Mouse (Mus musculus) megakaryocyte-erythroid progenitor cell, adult 5-6 weeks (primary cell): ENCODE data around the gene Atp6ap1. TPM values are rescaled to one million over a fixed set of nuclear protein-coding genes. Genes with fewer than 3 reads are reported as not detected.

Experiments
- ATAC-seq: replicated peaks from 2 replicates; pipeline ENCODE4 v1.8.0; 2016; ENCODE audit warnings: mild to moderate bottlenecking, inconsistent platforms; ENCODE audit not compliant: severe bottlenecking, poor library complexity, low FRiP score, low TSS enrichment
- total RNA-seq, 2 experiments: library from RNA; stranded (forward) in 1 of 2; stranded (reverse) in 1 of 2; fragments of 200-1000, 215-1000 nt in 1 of 2; fragments of >200 nt in 1 of 2; fragmentation: Nextera tagmentation in 1 of 2; gene quantifications; 2 replicates each; pipeline ENCODE4 v1.2.3; 2014 to 2017

Atp6ap1 gene
- total RNA-seq (2014; fragmentation: Nextera tagmentation) (91.6 and 95.2 TPM in 2 replicates), total RNA-seq (2017) (72.2 and 111 TPM in 2 replicates)

DNA sequence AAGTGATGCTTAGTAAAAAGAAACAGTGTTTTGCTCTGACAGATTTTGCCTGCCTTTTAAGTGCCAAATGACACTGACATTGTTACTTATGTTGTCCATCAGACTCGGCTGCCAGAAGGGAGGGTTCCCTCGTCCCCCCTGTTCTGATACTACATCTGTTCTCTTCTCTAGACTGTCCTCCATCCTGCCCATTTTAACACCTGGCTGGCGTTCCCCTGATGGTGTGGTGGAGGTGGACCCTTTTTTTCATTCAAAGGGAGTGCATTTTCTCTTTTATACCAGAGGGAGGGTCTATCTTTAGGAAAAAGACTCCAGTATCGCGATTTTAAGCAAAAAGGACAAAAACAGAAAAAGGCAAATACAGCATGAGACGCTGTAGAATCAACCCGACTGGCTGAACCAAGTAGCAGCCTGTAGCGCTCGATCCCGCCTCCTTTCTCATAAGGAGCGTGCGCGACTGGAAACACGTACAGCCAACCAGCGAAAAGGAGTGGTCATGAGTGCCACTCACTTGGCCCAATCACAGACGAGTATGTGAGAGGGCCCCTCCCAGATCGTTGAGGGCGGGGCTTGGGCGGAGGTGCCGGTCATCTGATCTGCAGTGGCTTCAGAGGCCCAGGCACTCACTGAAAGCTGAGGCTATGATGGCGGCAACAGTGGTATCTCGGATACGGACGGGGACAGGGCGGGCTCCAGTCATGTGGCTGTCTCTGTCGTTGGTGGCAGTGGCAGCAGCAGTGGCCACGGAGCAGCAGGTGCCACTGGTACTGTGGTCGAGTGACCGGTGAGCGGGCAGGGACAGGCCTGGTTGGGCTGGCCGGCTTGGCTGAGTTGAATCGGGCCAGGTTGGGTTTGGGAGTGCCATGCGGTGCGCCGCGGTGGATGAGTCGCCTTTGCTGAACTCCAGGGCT is at the start of gene Atp6ap1:
Gene Atp6ap1 (plus strand): TSS at position 560 of the 911 bp plus-strand sequence.
- ATAC-seq, result peak; percentile 99

DNA sequence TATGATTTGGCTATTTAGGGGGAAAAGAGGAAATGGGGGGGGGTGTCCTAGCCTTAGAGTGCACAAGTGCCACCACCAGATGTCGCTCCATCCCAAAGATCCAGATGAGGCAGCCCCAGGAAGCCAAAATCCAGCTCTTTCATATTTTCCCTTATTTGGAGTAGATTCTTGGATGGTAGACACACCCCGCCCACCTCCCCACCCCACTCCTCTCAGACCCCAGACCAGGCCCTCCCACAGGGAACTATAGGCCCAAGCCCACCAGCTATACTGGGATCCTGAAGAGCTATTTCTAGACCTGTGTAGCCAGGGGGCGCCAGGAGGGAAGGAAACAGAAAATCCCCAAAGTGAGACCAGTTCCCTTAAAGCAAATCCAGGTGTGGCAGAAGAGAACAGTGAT is 48.2 kb upstream of the Atp6ap1 start:
- ATAC-seq, result no peak

DNA sequence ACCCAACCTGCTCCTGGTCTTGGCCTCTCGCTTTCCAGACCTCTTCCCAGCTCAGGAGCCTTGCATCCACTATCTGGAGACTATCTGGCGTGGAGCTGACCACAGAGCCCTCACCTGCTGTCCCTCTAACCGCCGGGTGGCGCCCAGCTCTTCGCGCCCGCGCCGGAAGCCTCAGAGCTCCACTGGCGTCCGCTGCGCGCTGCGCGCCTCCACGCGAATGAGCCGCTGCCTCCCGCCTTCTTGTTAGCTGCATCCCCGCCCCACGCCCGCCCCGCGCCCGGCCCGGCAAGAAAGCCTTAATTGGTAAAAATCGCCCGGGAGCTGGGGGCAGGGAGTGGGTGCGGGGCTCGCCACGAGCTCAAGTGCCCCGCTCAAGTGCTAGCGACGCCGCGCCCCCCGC is 47.3 kb upstream of the Atp6ap1 start, which contains the start of gene Flna:
Gene Flna (minus strand): TSS at position 206 of the 400 bp plus-strand sequence.
- ATAC-seq, result no peak

DNA sequence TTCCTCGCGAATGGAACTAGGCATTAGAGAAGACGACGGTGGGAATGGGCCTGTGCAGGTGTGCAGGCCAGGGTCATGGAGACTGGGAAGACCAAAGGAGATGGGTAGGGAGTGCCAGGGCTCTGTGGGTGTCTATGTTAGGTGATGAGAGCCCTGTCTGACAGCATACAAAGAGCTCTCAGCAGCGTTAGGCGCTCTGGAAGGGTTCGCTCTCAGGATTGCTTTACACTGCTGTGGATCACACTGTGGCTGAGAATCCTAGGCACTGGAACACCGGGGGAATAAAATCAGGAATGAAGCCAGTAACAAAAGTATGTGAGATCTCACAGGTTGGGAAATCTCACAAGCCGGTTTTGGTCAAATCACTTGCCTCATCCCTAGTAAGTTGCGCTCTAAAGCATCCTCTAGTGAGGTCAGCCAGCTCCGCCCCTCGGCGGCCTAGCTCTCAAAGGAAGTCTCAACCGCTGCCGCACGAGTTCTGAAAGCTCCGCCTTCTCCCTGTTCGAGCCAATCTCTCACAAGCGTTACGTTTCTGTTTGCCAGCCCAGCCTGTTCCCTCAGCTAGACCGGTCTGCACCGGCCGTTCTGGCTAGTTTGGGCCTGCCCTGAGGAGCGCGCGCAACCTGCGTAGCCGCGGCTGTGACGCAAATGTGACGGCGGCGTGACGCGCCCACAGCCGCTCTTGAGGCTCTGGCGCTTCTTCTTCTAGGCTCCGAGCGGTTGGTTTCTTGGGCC is 42.6 kb upstream of the Atp6ap1 start, which contains the start of gene Emd:
Gene Emd (plus strand): TSS at position 535 of the 735 bp plus-strand sequence.
- peak; percentile 97 for ATAC-seq

DNA sequence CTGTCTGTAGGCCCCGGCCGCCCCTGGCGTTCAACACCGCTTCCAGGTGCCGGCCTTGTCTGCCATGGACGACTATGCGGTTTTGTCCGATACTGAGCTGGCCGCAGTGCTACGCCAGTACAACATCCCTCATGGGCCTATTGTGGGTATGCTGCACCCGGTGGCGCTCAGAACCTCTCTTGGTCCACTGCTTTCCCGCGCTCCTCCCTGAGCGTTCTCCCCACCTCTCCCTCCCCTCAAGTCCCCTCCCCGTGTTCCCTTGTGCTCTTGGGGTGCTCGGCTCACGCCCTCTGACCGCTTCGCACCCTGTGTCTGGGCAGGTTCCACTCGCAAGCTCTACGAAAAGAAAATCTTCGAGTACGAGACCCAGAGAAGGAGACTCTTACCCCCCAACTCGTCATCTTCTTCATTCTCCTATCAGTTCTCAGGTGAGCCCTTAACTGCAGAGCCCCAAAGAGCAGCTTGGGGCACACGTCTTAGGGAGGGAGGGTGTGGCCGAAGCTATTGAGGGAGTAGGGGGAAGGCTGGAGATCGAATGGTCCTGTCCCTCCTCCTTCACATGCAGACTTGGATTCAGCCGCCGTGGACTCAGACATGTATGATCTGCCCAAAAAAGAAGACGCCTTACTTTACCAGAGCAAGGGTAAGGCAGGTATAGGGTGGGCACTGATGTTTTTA is 41.9 kb upstream of the Atp6ap1 start:
- peak; percentile 56; the same call in 1 of the 2 replicates for ATAC-seq

DNA sequence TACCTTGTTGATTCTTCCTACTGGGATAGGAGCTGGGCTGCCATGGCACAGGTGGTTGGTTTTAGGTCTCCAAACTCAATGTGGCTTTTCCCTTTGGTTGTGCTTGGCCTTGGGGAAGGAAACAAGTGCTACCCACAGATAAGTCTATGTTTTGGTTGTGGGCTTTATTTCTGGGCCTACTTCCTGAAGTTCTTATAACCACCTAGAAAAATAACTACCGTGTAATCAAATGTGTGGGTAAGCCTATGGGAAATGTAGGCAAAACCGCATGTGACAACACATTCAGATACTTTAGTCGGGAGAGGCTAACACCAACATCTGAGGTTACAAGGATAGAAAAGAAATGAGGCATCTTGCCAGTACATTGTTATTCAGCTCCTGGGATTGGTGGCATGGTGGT is 39.2 kb upstream of the Atp6ap1 start:
- no peak for ATAC-seq

DNA sequence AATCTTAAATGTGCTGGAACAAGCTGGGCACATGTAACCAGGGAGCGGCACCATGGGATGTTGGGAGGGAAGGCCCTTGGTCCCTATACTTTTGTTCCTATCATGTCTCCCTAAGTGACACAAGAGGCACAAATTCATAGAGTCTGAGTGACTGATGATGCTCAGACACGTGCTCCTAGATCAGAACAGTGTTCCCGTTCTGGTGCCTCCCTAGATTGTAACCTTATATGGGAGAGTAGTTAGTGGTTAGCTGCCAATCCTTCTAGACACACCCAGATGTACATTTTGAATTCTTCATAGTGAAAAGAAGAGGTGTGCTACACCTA is 27.2 kb upstream of the Atp6ap1 start:
- peak; percentile 31; the same call in 1 of the 2 replicates for ATAC-seq

DNA sequence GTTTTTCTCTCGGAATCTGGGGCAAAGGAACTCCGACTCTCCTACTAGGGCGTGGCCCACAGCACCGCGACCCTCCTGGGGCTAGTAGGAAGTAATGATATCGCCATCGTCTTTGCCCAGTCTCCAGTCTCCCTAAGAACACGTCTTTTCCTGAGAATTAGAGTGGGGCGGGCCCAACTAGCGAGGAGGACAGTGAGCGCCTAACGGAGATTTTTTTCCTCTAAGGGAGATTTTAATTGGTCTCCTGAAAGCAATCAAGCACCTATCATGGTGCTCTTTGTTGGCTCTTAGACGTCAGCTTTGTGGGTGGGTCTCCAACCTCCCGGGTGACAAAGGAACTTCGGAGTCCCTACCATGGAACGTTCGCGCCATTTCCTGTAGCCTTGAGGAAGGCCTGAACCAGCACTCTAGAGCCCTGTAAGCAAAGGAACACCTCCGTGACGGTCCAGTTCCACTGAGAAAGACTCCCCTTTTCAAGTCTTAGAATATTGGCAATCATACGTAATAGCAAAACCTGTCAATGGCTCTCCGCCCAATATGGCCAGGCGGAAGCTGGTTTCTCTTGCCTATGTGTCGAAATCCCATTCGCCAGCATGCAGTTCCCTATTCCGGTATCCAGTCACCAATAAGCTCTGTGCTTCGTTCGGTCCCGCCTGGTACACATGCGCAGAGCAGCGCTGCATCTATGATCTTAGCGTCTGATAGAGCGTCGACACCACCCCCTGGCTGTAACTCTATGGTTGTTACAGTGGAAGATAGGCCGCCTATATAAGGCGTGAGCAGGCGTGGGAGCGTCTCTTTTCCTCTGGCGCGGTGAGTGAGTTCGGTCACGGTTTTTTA is 26.6 kb upstream of the Atp6ap1 start, which contains the start of gene Rpl10:
Gene Rpl10 (plus strand): TSS at position 751 of the 840 bp plus-strand sequence.
- ATAC-seq, result peak; percentile 84

DNA sequence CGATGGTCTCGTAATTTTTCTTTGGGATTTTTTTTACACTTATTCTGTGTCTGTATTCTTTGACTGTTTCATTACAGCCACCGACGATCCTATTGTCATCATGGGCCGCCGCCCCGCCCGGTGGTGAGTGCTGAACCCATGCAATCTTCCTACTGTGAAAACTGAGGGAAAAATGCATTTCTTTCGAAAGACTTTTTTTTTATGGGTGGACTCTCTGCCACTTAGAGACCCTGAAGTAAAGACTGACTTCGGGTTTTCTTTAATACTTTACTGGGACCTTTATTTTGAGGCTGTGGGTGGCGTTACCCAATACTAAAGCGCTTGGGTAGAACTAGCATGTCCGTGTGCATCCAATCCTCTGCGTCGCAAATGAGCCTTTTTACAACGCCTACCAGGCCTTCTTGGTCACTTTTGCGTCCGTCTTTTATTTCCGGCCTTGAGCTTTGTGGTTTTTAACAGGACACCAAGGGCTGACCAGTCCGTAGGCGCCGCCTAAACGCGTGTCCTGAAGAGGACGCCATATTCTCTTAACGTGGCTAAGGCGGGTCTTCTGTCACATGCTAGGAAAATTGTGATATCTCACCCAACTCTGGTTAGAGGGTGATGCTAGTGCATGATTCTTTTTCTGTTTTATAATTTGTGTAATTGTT is 25.9 kb upstream of the Atp6ap1 start:
- ATAC-seq, result no peak; the same call in 1 of the 2 replicates

DNA sequence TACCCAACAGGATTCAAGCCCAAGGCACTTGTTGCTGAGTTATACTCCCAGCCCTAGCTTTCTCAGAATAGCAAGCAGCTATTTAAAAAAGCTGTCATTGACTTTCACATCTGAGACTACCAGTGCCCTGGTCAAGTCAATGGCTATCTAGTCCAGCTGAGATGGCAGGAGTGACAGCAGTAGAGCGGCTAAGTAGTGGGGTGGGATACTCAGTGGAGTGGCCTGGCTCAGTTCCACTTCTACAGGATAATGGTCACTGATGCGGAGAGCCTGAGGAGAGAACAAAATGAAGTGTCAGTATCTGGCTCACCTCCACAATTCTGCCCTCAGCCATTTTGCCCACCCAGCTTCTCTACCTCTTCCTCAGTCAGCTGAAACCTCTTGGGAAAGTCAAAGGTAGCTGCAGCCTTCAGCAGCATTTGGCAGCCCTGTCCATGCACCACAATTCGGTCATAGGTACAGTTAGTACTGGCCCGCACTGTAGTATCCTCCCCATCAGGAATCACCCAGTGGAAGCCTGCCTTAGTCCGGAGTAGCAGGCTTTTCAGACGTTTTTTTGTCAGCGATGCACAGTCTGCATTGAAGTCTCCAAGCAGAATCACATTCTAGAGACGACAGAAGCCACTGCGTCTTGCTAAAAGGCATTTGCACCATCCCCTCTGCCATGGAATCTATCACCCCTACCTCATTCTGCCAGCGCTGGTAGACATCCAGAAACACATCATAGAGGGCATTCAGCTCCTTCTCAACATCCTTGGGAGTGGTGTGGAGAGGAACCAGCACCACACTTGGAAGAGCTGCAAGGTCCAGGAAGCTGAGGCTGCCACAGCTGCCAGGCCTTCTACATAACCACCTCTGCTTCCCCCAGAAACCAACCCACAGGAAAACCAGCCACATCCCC is 23.2 kb upstream of the Atp6ap1 start:
- no peak for ATAC-seq

DNA sequence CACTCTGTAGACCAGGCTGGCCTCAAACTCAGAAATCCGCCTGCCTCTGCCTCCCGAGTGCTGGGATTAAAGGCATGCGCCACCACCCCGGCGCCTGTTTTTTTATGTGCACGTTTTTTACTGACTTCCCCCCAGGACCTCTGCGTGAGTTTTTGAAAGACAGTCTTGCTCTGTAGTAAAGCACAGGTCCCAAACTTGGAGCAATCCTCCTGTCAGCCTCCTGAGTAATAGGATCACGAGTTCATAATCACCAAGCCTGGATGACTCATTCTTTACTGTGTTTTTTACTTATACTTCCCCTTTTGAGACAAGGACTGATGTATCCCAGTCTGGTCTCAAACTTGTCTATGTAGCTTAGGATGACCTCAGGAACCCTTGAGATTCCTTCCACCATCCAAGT is 19.0 kb upstream of the Atp6ap1 start:
- no peak for ATAC-seq

DNA sequence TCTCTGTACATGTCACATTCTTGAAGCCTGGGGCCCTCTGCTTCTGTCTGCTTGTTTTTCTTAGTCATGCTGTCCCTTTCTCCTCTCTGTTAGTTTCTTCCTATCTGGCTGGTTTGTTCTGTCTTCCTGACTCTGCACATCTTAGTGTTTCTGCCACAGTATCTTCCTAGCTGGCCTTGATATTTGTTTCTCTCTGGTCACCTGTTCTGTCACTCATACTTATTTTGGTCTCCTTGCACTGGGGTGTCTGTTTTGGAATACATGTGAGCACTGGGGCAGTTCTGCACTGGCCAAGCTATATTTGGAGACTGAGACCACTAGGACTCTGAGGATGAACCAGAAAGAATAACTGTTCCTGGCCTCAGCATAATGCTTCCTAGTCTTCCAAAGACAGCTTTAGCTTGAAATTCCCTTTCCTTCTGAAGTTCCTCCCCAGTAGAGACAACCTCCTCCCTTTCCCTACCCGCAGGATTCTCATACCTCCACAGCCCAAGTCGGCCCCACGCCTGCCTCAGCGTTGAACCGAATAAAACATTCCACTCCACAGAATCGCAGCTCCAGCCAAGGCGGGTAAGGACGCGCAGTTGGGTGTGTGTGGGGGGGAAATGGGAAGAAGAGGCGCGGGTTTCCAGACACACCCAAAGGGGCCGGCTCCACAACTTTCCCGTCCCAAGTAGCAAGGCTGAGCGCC is 15.7 kb upstream of the Atp6ap1 start:
- no peak for ATAC-seq

DNA sequence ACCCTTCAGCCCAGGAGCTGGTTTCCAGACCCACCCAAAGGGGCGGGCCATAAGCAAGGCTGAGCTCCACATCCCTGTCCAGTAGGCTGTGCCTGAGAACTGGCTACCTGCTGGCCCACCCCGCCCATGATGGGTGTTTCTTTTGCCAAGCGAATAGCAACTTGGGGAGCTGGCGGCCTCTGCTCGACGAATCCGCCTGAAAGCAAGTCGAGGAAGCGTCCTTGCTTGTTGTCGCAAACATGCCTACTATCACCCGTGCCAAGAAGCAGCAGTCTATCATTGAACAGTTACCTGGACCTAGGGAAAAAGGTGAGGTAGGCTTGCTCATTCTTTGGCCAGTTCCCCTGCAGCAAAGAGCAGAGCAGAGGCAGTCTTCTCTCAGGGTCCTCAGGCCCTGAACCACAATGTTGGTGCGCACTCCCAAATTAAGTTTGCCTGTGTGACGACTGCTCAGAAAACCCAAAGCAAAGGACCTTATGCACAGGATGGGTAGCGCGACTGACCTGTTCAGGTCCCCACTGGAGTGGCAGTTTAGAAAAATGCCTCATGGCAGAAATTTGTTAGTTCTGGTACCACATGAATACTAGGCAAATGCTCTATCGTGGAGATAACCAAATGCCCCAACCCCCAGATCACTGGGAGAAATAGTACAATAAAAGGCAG is 15.0 kb upstream of the Atp6ap1 start, which contains the start of the genes Taz and Dnase1l1:
Gene Taz (plus strand): TSS at position 181 of the 663 bp plus-strand sequence.
Gene Dnase1l1 (minus strand): TSS at position 606 of the 663 bp plus-strand sequence.
- peak; percentile 94 for ATAC-seq

DNA sequence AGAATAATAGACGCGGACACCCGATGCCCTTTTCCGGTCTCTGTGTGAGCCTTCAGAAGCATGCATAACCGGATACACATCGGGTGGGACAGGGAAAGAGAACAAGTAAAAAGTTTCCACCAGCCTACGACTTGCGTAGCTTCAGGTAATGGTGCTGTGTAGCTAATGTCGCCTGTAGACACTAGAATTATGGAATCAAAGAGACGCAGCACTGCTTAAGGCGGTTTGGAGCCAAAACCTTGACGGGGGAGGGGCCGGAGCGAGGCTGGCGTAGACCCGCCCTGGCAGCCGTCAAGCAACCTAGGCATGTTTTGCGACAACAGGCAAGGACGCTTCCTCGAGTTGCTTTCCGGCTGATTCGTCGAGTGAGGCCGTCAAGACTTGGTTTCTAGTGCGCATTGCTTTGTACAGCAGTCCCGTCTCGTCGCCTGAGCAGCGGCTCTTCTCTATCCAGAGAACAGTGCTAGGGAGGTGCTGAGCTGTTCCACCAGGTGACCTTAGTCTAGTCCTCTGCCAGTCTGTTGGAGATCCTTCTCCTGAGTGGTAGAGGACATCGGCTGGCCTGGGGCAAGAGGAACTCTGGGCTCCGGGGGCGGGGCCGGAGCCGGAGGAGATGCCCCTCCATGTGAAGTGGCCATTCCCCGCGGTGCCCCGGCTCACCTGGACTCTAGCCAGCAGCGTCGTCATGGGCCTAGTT is 14.4 kb upstream of the Atp6ap1 start:
- peak; percentile 68 for ATAC-seq

DNA sequence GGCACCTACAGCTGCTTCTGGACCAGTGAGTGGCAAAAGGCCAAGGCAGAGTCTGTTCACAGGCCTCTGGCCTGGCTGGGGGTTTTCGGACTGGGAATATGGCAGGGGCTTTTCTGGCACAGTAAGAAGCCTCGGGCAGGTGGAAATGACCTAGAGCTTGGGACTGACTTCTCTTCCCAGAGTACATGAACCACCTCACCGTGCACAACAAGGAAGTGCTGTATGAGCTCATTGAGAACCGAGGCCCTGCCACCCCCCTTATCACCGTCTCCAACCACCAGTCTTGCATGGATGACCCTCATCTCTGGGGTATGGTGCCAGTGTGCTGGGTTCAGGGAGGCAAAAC is 13.8 kb upstream of the Atp6ap1 start:
- ATAC-seq, result no peak

DNA sequence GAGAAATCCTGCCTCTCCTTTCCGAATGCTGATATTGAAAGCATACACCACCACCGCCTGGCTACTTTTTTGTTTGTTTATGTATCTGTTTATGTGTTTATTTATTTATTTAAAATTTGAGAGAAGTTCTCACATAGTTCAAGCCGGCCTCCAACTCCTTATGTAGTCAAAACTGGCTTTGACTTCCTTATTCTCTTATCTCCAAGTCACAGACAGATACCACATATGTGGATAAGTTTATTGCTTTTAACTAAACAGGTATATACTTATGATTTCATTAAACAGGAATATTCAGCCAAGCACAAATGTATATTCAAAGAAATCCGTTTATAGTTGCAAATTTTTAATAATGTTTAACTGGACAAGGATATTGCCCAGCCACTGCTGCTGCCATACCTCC is 3.5 kb upstream of the Atp6ap1 start:
- ATAC-seq, result no peak
